Mouse (Mus musculus): ENCODE results near the gene Hunk.

The Hunk gene

GRCm38 (mm10) chr16:90385688-90386513, at the start of gene Hunk:
TSS of gene Hunk (plus strand) at chr16:90386013.
- DNase-seq (ENCODE audit: low spot score in 2 of 2) = peak; percentile 33 to 44

GRCm38 (mm10) chr16:90339026-90339425, 46.8 kb upstream of the Hunk start:
- no peak for DNase-seq (ENCODE audit: low spot score in 2 of 2)

GRCm38 (mm10) chr16:90341086-90341485, 44.7 kb upstream of the Hunk start:
- DNase-seq (ENCODE audit: low spot score in 2 of 2) = no peak

- peak; percentile 33 to 35 for DNase-seq (ENCODE audit: low spot score in 2 of 2)
Measured at GRCm38 (mm10) chr16:90349700-90350548, 35.9 kb upstream of the Hunk start.

DNA sequence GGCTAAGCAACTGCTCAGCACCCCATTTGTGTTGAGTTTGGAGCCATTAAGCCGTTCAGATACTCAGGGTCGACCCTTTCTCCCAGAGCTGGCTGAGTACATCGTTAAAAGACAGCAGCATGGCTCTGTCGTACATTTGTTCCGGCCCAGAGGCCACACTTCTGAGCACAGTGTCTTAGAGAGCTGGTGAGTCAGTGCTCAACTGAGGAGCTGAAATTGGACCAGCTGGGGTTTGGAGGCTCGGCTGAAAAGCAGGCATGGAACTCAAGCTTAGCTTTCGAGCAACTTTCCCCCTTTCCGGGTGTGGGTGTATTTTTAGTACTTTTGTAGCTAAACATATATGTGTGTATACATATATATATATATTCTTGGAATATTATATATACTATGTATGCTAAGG, 34.1 kb upstream of the Hunk start:
- no peak for DNase-seq (ENCODE audit: low spot score in 2 of 2)

- no peak for DNase-seq (ENCODE audit: low spot score in 2 of 2)
Measured at GRCm38 (mm10) chr16:90352691-90353090, 33.1 kb upstream of the Hunk start.

DNA sequence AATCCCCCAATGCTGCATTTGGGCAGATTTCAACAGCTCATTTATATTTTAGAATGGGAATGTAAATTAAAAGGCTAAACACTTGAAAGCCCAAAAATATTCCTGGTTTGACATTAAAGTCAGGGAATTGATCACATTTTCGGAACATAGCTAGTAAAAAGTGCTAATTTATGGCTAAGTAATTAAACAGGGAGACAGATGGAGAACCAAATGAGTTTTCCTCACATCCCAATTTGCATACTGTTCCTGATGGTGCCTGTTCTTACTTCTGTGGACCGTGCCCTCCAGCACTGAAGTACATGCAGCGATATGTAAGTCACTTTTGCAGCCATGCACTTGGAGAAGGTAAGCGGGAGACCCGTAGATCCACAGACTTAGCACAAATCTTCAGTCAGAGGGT, 32.7 kb upstream of the Hunk start:
- DNase-seq (ENCODE audit: low spot score in 2 of 2) = no peak

DNA sequence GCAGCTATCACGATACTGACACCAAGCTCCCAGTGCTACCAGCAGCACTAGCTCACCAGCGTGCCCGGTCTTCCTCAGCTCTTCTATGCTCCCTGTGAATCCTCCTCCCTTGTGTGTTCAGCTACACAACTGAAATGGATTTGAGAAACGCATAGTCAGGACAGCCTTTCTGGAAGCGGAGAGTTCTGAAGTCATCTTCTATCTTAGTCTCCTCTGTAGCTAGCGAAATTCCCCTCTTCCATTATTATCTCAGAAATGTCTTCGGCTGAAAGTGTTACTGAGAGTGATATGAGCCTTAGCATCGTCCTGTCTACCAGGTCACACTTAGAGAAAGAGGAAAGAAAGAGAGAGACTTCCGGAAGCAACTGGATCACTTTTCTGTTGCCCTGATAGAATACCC, 26.5 kb upstream of the Hunk start:
- DNase-seq (ENCODE audit: low spot score in 2 of 2) = no peak

GRCm38 (mm10) chr16:90359750-90360149, 26.1 kb upstream of the Hunk start:
- no peak for DNase-seq (ENCODE audit: low spot score in 2 of 2)

DNA sequence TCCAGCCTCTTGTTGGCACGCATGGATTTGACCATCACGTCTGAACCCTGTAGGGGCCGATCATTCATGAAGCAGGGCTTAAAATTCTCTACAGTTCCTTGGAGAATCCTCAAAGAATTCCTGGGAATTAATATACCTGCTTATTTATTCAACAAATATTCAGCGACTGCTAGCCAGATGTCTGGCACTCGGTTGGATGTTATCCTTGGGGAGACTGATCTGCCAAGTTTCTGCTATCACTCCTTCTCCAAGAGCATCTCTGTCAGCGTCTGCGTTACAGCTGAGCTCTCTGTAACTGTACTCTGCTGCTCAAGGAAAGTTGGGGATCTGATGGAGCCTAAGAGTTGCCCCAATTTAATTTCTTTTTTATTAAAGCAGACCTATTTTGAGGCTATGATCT, 25.5 kb upstream of the Hunk start:
- DNase-seq (ENCODE audit: low spot score in 2 of 2) = no peak

DNA sequence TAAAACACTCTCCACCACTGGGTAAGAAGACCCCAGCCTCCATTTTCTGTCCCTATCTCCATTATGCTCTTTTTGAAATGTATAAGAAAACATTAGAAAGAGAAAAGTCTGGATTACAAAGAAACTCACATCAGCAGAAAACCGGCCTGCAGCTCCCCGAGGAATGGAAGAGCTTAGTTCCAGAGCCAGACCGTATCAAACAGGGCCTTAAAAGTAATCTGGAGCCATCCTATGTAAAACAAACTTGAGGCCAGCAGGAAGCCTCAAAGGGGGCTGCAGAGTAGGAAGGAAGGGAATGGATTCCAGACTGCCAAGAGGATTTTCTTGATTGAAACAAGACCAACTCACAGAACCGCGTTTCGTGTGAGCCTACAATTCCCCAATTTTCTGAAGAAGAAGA, 22.9 kb upstream of the Hunk start:
- no peak for DNase-seq (ENCODE audit: low spot score in 2 of 2)

GRCm38 (mm10) chr16:90379897-90380296, 5.9 kb upstream of the Hunk start:
- peak; percentile 28 to 78 for DNase-seq (ENCODE audit: low spot score in 2 of 2)

GRCm38 (mm10) chr16:90381633-90382032, 4.2 kb upstream of the Hunk start:
- DNase-seq (ENCODE audit: low spot score in 2 of 2) = no peak

- no peak for DNase-seq (ENCODE audit: low spot score in 2 of 2)
Measured at GRCm38 (mm10) chr16:90382701-90383280, 3.0 kb upstream of the Hunk start.

GRCm38 (mm10) chr16:90384058-90384457, 1.8 kb upstream of the Hunk start:
- DNase-seq (ENCODE audit: low spot score in 2 of 2) = no peak

DNA sequence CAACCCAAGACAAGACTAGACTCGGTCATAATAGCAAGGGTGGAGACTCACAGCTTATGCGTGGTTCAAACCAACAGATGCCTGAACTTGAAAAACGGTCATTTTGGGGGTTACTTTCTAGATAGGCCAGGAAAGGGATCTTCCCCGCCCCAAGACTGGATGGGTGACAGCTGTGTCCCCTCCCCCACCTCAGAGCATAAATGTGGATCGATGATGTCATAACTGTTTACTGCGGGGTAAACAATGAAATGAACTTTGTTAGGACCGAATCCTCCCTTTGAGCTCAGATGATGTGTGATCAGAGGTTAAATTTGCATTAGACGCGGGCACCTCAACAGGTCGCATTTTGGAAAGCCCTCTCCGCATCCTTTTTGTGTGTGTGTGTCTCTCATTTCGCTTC, 967 bp upstream of the Hunk start:
- no peak for DNase-seq (ENCODE audit: low spot score in 2 of 2)

DNA sequence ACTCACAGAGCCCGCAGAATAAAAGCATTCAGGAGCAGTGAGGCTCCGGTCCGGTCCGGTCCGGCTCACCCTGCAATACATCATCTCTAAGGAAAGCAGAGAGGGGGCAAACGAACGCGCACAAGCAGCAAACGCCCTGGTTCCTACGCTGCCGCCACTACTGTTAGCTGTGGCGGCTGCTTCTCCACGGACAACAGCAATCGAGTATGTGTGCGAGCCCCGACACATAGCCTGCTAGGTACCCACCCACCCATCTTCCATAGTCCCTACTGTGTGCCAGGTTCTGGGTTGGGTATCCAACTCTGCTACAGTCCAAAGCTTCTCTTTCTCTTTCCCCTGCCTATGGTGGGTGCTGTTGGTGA, 506 bp upstream of the Hunk start:
- no peak for DNase-seq (ENCODE audit: low spot score in 2 of 2)

GRCm38 (mm10) chr16:90386514-90387160, 824 bp downstream of the Hunk start:
- peak; percentile 11 to 37 for DNase-seq (ENCODE audit: low spot score in 2 of 2)

DNA sequence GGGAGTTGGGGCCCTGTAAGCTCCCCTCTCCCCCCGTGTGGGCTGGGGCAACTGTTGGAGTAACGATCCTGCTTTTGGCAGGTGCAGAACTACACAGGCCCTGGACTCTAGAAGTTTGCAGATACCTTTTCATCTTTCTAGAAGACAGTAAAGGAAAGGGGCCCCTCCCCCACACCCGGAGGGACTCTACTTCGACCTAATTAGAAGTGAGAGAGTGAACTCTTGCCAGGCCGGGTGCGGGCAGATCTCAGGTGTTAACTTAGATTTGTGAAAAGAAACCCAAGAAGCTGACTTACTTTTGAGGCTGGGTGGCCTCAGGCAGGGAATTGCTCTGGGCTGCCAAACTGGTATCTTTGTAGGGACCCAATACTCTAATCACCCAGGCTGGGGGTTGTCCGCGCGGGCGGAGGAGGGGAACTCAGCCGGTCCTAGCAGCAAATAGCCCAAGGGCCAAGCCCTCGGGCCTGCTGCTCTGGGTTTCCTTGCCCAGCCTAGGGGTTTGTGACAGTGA, 1.4 kb downstream of the Hunk start:
- peak; percentile 25 to 31 for DNase-seq (ENCODE audit: low spot score in 2 of 2)

DNA sequence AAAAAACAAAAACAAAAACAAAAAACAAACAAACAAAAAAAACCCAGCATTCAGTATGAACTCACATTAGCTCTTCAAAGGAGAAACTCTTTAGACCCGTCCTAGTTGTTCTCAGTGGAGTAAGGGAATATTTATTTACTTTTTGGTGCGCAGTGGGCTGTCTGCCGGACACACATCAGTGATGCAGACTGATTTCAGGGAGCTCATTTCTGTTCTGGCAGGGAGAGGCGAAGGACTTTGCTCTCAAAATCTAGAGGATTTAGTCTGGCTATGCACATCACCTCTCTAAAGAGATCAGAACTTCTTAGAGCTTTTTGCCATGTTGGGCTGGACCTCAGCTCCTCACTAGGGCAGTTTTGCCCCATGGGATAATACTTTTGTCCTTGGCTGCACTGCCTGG, 2.1 kb downstream of the Hunk start:
- no peak for DNase-seq (ENCODE audit: low spot score in 2 of 2)

DNA sequence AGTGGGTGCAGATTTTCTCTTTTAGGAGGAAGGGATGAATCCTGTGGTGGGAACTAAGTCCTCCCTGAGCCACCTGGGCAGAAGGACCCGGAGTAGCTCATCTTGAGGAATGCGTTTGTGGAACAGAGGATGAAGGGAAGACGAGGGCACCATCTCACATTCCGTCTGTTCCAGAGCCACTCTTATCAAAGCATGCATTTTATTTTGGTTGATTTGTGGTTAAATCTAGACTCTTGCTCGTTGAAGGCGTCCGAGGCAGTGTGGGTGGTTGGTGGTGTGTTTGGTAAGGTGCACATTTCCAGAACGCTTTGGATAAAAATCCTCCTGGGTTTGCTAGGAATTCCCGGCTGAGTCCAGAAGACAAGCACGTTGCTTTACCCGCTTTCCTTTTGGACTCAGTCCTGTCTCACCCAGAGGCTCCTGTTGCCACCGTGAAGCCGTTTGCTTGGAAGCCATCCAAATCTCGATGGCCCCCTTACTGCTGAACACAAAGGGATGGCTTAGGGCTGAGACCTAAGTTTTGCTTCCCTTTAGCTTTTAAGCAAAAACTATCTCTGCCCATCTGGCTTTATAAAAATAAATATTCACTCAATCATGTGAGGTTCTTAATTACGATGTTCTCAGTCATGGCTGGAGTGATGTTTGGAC, 3.4 kb downstream of the Hunk start:
- DNase-seq (ENCODE audit: low spot score in 2 of 2) = no peak

Measured in thymus, postnatal 10 days (tissue).